Mouse (Mus musculus) ES-E14 (cell line): ENCODE measurements around the gene Isx.

ENCODE experiments used
- CHD2 ChIP-seq: IDR thresholded peaks from 2 replicates; pipeline ENCODE4 v1.6.1; 2014; ENCODE audit warnings: mild to moderate bottlenecking, low read depth, low read length, inconsistent platforms
- MAFK ChIP-seq: IDR thresholded peaks from 2 replicates; pipeline ENCODE4 v1.6.1; 2014; ENCODE audit warnings: mild to moderate bottlenecking, low read depth, low read length, inconsistent platforms; ENCODE audit not compliant: insufficient read depth
- ZC3H11A ChIP-seq: IDR thresholded peaks from 2 replicates; pipeline ENCODE4 v1.6.1; 2012; ENCODE audit warnings: low read depth, mild to moderate bottlenecking, inconsistent platforms, low read length, borderline replicate concordance

DNA sequence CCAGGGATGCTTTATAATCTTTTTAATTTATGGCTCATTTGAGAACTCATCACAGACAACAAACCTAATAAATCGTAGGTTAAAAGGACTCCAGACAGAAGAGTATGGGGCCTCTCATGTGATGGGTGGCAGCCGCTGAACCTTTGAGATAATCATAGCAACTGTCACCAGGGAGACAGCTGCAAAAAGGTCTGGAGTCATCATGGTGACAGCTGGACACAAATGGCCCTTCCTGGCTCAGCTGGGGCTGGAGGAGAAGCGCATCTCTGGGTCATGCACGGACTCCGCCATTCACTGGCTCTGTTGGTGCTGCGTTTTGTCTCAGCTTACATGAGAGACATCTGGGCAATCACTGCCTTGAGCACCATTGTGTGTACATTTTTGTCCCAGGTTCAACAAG lies 12.5 kb upstream of the Isx start:
- TF ChIP-seq CHD2 = no peak
- TF ChIP-seq MAFK = no peak
- no peak for TF ChIP-seq ZC3H11A
